Mouse (Mus musculus) cerebral cortex, adult 2 months (tissue): ENCODE measurements around the gene Olfr916.

ENCODE experiments used
- WGBS: fragments of 180-500 bp; shearing (Covaris S2); methylation state at CpG from one replicate; pipeline ENCODE4 v1.1.7; 2018; 5-methylcytosine and 5-hydroxymethylcytosine counted together

Gene Olfr916

DNA sequence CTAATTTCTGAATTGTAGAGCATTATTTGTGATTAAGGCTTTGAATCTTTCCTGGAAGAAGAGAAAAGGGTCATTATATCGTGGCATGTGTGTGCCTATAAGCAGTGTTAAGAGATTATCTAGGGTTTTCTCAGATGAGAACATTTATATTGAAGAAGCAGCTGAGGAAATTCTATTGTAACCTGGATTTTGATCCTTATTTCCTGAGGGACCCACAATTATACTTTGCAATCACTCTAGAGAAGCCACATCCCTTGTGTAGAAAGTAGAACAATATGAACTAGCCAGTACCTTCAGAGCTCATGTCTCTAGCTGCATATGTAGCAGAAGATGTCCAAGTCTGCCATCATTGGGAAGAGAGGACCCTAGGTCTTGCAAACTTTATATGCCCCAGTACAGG, at the start of gene Olfr916:
TSS of gene Olfr916 (minus strand) at position 101 of the 400 bp plus-strand sequence.
- 72% methylated on average over 1 of the region's 1 CpGs for WGBS

DNA sequence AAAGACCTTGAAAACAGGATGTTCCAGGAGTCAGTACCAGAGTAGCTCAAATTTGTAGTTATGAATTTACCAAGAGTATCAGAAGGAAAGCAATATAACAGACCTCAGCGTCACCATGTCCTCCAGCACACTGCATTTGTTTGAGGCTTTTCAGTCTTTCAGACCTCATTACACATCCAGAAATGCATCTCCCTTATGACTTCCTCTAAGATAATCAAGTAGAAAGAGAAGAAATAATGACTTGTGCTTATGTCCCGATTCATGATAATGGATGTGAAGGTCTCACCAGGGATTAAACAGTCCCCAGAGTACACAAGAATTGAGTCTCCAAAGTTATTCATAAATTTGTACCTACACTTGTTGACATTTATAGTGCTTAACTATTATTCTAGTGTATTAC, 14.8 kb upstream of the Olfr916 start, which contains the start of gene Olfr918:
TSS of gene Olfr918 (minus strand) at position 101 of the 400 bp plus-strand sequence.
- WGBS: 83% methylated on average over 2 of the region's 2 CpGs

DNA sequence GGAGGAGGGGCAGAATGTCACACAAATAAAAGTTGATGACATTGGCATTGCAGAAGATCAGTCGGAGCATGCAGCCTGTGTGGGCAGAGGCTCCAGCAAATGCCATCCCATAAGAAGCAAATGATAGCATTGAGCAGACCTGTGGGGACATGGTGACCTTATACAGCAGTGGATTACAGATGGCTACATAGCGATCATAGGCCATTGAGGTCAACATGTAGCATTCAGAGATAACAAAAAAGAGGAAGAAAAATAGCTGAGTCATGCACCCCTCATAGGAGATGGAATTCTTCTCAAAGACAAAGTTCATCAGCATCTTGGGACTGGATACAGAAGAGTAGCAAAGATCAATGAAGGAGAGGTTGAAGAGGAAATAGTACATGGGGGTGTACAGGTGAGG, 13.2 kb upstream of the Olfr916 start:
- 80% methylated on average over 2 of the region's 2 CpGs for WGBS

DNA sequence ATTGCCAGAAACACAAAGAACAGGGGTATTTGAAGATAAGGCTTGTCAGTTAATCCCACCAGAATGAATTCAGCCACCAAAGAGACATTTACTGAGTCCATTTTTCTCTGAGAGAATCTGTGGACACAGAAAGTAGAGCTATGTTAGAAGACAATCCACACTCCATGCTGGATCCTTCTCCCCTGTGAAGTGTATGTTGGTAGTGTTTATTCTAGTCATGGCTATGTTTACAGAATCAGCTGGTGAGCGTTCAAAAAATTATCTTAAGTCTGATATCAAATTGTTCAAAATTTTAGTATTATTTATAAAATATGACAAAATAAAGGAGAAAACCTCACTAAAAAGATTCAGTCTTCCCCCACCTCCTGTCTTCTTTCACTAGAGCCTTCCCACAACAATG, 6.1 kb upstream of the Olfr916 start, which contains the start of gene Olfr917:
TSS of gene Olfr917 (minus strand) at position 101 of the 400 bp plus-strand sequence.
- WGBS: 89% methylated on average over 1 of the region's 1 CpGs

DNA sequence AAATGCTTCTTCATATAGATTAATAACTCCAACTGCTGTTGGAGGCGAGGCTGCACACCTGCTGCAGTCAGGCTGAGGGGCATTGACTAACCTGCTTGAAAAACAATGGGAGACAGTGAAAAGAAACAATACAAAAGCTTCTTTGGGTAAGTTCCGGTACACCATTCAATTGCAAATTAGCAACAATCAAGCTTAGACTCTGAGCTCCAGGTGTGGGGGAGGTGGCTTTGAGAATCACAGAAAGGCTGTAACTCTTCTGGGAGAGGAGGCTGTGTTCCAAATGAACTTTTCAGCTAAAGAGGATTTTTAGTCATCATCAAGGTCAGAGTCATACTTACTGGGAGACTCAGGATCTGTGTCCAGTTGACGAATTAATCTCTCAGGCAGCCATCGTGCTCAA, 27.3 kb downstream of the Olfr916 start:
- WGBS: 72% methylated on average over 4 of the region's 4 CpGs
